Mouse (Mus musculus) mouse trophoblast stem cell (cell line): ENCODE measurements around the gene Hist1h4f.
"Not testable (repeated sequence)": the region's sequence is repeated elsewhere in the genome, so short reads cannot be mapped to it uniquely, and the experiment has no call there.

ENCODE experiments used
- in situ Hi-C, 2 experiments: fragments of 300-500 bp; cut with MseI, MboI; formaldehyde crosslinking; loops; 2 replicates in 1 of 2; 3 replicates in 1 of 2; pipeline ENCODE4 v1.15.1; 2025

Gene Hist1h4f

GRCm38 (mm10) chr13:23551146-23551834 is at the start of gene Hist1h4f:
TSS of gene Hist1h4f (minus strand) at chr13:23551648.
- in situ Hi-C loops, result not testable (repeated sequence)

- in situ Hi-C loops, result no loop called here
Measured at GRCm38 (mm10) chr13:23597957-23598356, 46.5 kb upstream of the Hist1h4f start.

- in situ Hi-C loops, result no loop called here
Measured at GRCm38 (mm10) chr13:23595622-23596372, 44.3 kb upstream of the Hist1h4f start.

GRCm38 (mm10) chr13:23595185-23595584 is 43.7 kb upstream of the Hist1h4f start:
- in situ Hi-C loops, result no loop called here

GRCm38 (mm10) chr13:23593051-23593770 is 41.8 kb upstream of the Hist1h4f start:
- in situ Hi-C loops, result no loop called here

GRCm38 (mm10) chr13:23592614-23593013 is 41.2 kb upstream of the Hist1h4f start:
- in situ Hi-C loops, result no loop called here

- in situ Hi-C loops, result not testable (repeated sequence)
Measured at GRCm38 (mm10) chr13:23591886-23592285, 40.4 kb upstream of the Hist1h4f start.

- in situ Hi-C loops, result no loop called here
Measured at GRCm38 (mm10) chr13:23591206-23591605, 39.8 kb upstream of the Hist1h4f start.

GRCm38 (mm10) chr13:23586940-23587225 is 35.4 kb upstream of the Hist1h4f start:
- in situ Hi-C loops, result no loop called here

- in situ Hi-C loops, result no loop called here
Measured at GRCm38 (mm10) chr13:23586099-23586939, 34.9 kb upstream of the Hist1h4f start.

- in situ Hi-C loops, result not testable (repeated sequence)
Measured at GRCm38 (mm10) chr13:23585442-23586098, 34.1 kb upstream of the Hist1h4f start.

GRCm38 (mm10) chr13:23585029-23585441 is 33.6 kb upstream of the Hist1h4f start:
- in situ Hi-C loops, result no loop called here

- in situ Hi-C loops, result no loop called here
Measured at GRCm38 (mm10) chr13:23584331-23584730, 32.9 kb upstream of the Hist1h4f start.

GRCm38 (mm10) chr13:23583387-23584068 is 32.1 kb upstream of the Hist1h4f start:
- in situ Hi-C loops, result no loop called here

- in situ Hi-C loops, result no loop called here
Measured at GRCm38 (mm10) chr13:23582219-23583056, 31.0 kb upstream of the Hist1h4f start.

- in situ Hi-C loops, result no loop called here
Measured at GRCm38 (mm10) chr13:23581408-23582218, 30.2 kb upstream of the Hist1h4f start, which contains the start of gene Hist1h4d. TSS of gene Hist1h4d (plus strand) at chr13:23581598.

- in situ Hi-C loops, result no loop called here
Measured at GRCm38 (mm10) chr13:23577835-23578234, 26.4 kb upstream of the Hist1h4f start.

GRCm38 (mm10) chr13:23576906-23577639 is 25.6 kb upstream of the Hist1h4f start:
- in situ Hi-C loops, result no loop called here
